Mouse (Mus musculus) CH12.LX (cell line): ENCODE measurements around the gene Grk3. TPM values are rescaled to one million over a fixed set of nuclear protein-coding genes. Genes with fewer than 3 reads are reported as not detected.

Experiments
- DNase-seq: peaks from one replicate; pipeline ENCODE4 v3.0.0-alpha.2; 2013; ENCODE audit errors: extremely low read depth
- H3K27ac ChIP-seq: 2 replicates; pipeline ENCODE4 v1.5.1; 2012; ENCODE audit warnings: low read depth, mild to moderate bottlenecking, control low read depth, moderate library complexity; ENCODE audit not compliant: insufficient read depth
- H3K27me3 ChIP-seq: replicated peaks from 2 replicates; pipeline ENCODE3; 2012; ENCODE audit warnings: inconsistent platforms
- H3K36me3 ChIP-seq, 2 experiments: replicated peaks in 1 of 2; 2 replicates each; pipeline versions ENCODE3 to v1.6.1; 2012; ENCODE audit warnings: inconsistent platforms in 1 of 2, low read length in 1 of 2, mild to moderate bottlenecking in 1 of 2, mixed read lengths in 1 of 2, moderate library complexity in 1 of 2; ENCODE audit not compliant: control insufficient read depth in 1 of 2, insufficient read depth in 1 of 2
- H3K4me1 ChIP-seq, 2 experiments: 2 replicates each; pipeline ENCODE4 v1.6.1; 2012; ENCODE audit warnings: inconsistent platforms in 1 of 2, moderate library complexity in 1 of 2; ENCODE audit not compliant: insufficient read depth in 2 of 2, control insufficient read depth in 1 of 2
- H3K4me2 ChIP-seq: 2 replicates; pipeline ENCODE4 v1.6.1; 2012; ENCODE audit warnings: low read depth, mild to moderate bottlenecking, control low read depth; ENCODE audit not compliant: poor library complexity, insufficient read depth, severe bottlenecking
- H3K4me3 ChIP-seq, 3 experiments: fragments of 150-350 bp in 1 of 3; sonication (generic) in 1 of 3; replicated peaks in 1 of 3; 2 replicates each; pipeline versions ENCODE3 to v1.5.1; 2011 to 2012; ENCODE audit warnings: low read depth in 2 of 3, low read length in 2 of 3, mild to moderate bottlenecking in 2 of 3, moderate library complexity in 2 of 3, control low read depth in 1 of 3, improper control_type of control experiment in 1 of 3, inconsistent platforms in 1 of 3, mixed read lengths in 1 of 3; ENCODE audit not compliant: poor library complexity in 1 of 3
- H3K79me2 ChIP-seq: replicated peaks from 2 replicates; pipeline ENCODE4 v1.6.1; 2012; ENCODE audit warnings: mild to moderate bottlenecking, moderate library complexity; ENCODE audit not compliant: control insufficient read depth, poor library complexity, insufficient read depth, severe bottlenecking; ENCODE audit errors: extremely low read depth
- H3K9ac ChIP-seq: 2 replicates; pipeline ENCODE4 v1.6.1; 2012; ENCODE audit warnings: low read depth, mild to moderate bottlenecking, control low read depth, moderate library complexity; ENCODE audit not compliant: insufficient read depth
- H3K9me3 ChIP-seq: replicated peaks from 2 replicates; pipeline ENCODE3; 2012; ENCODE audit warnings: low read length, inconsistent platforms, mixed read lengths
- BHLHE40 ChIP-seq: IDR thresholded peaks from 2 replicates; pipeline ENCODE4 v1.6.1; 2011; ENCODE audit warnings: mild to moderate bottlenecking, low read depth, low read length, improper control_type of control experiment
- CTCF ChIP-seq, 2 experiments: IDR thresholded peaks in 1 of 2; conservative IDR thresholded peaks in 1 of 2; 2 replicates each; pipeline ENCODE4 v1.5.1; 2011 to 2012; ENCODE audit warnings: low read depth in 2 of 2, low read length in 2 of 2, improper control_type of control experiment in 1 of 2, inconsistent platforms in 1 of 2, mild to moderate bottlenecking in 1 of 2, moderate library complexity in 1 of 2
- ELF1 ChIP-seq: IDR thresholded peaks from 2 replicates; pipeline ENCODE4 v1.6.1; 2014; ENCODE audit warnings: low read depth, mild to moderate bottlenecking, inconsistent platforms, low read length, improper control_type of control experiment
- EP300 ChIP-seq: IDR thresholded peaks from 2 replicates; pipeline ENCODE4 v1.6.1; 2011; ENCODE audit warnings: low read length, improper control_type of control experiment
- GABPA ChIP-seq: IDR thresholded peaks from 2 replicates; pipeline ENCODE4 v1.6.1; 2012; ENCODE audit warnings: low read depth, low read length, improper control_type of control experiment, inconsistent platforms; ENCODE audit not compliant: insufficient replicate concordance
- HCFC1 ChIP-seq: IDR thresholded peaks from 2 replicates; pipeline ENCODE4 v1.6.1; 2012; ENCODE audit warnings: low read depth, mild to moderate bottlenecking, inconsistent platforms, low read length, improper control_type of control experiment
- IRF4 ChIP-seq: IDR thresholded peaks from 2 replicates; pipeline ENCODE4 v1.6.1; 2014; ENCODE audit warnings: low read depth, mild to moderate bottlenecking, inconsistent platforms, low read length, improper control_type of control experiment
- JUND ChIP-seq: conservative IDR thresholded peaks from 2 replicates; pipeline ENCODE4 v1.6.1; 2011; ENCODE audit warnings: low read depth, low read length, improper control_type of control experiment
- KAT2A ChIP-seq: IDR thresholded peaks from 2 replicates; pipeline ENCODE4 v1.6.1; 2012; ENCODE audit warnings: low read length, improper control_type of control experiment, inconsistent platforms; ENCODE audit not compliant: insufficient replicate concordance
- MAFK ChIP-seq: IDR thresholded peaks from 2 replicates; pipeline ENCODE4 v1.6.1; 2011; ENCODE audit warnings: low read length, improper control_type of control experiment; ENCODE audit not compliant: insufficient replicate concordance
- MAX ChIP-seq: IDR thresholded peaks from 2 replicates; pipeline ENCODE4 v1.6.1; 2011; ENCODE audit warnings: low read length, improper control_type of control experiment
- MAZ ChIP-seq: IDR thresholded peaks from 2 replicates; pipeline ENCODE4 v1.6.1; 2012; ENCODE audit warnings: low read depth, mild to moderate bottlenecking, inconsistent platforms, low read length, improper control_type of control experiment, moderate library complexity
- MEF2A ChIP-seq: IDR thresholded peaks from 2 replicates; pipeline ENCODE4 v1.6.1; 2014; ENCODE audit warnings: low read depth, mild to moderate bottlenecking, inconsistent platforms, low read length, improper control_type of control experiment, borderline replicate concordance
- NELFE ChIP-seq: IDR thresholded peaks from 2 replicates; pipeline ENCODE4 v1.6.1; 2011; ENCODE audit warnings: low read depth, low read length, improper control_type of control experiment
- NRF1 ChIP-seq: IDR thresholded peaks from 2 replicates; pipeline ENCODE4 v1.6.1; 2014; ENCODE audit warnings: low read depth, mild to moderate bottlenecking, inconsistent platforms, low read length, improper control_type of control experiment, moderate library complexity
- RAD21 ChIP-seq: IDR thresholded peaks from 2 replicates; pipeline ENCODE4 v1.6.1; 2011; ENCODE audit warnings: low read depth, mild to moderate bottlenecking, low read length, improper control_type of control experiment, moderate library complexity
- RCOR1 ChIP-seq: conservative IDR thresholded peaks from 2 replicates; pipeline ENCODE4 v1.6.1; 2012; ENCODE audit warnings: low read depth, mild to moderate bottlenecking, inconsistent platforms, low read length, improper control_type of control experiment
- TCF12 ChIP-seq: IDR thresholded peaks from 2 replicates; pipeline ENCODE4 v1.6.1; 2014; ENCODE audit warnings: low read depth, mild to moderate bottlenecking, inconsistent platforms, low read length, improper control_type of control experiment
- UBTF ChIP-seq: IDR thresholded peaks from 2 replicates; pipeline ENCODE4 v1.6.1; 2012; ENCODE audit warnings: low read depth, mild to moderate bottlenecking, inconsistent platforms, low read length, improper control_type of control experiment, moderate library complexity
- USF1 ChIP-seq: IDR thresholded peaks from 2 replicates; pipeline ENCODE4 v1.6.1; 2014; ENCODE audit warnings: low read depth, mild to moderate bottlenecking, inconsistent platforms, low read length, improper control_type of control experiment
- USF2 ChIP-seq: conservative IDR thresholded peaks from 2 replicates; pipeline ENCODE4 v1.6.1; 2011; ENCODE audit warnings: low read depth, low read length, improper control_type of control experiment
- dilution Hi-C: fragments of 300-500 bp; cut with MboI; formaldehyde crosslinking; loops from 2 replicates; pipeline ENCODE4 v1.14.3; 2020; ENCODE audit warnings: low sequenced_read_pairs; ENCODE audit not compliant: extremely low pct_unique_long_range_greater_than_20kb, extremely low pct_ligation_motif_present
- in situ Hi-C: fragments of 300-500 bp; cut with MboI; formaldehyde crosslinking; loops from 3 replicates; pipeline ENCODE4 v1.14.3; 2019; ENCODE audit warnings: low sequenced_read_pairs, low pct_ligation_motif_present, low pct_unique_long_range_greater_than_20kb, mixed read lengths
- polyA plus RNA-seq: library from polyadenylated mRNA; unstranded; fragments of >175 nt; gene quantifications from 2 replicates; pipeline ENCODE4 v1.2.1, GENCODE M21; 2012; ENCODE audit warnings: low read depth; ENCODE audit not compliant: insufficient read length
- total RNA-seq, 2 experiments: library from RNA; depleted of rRNA; stranded (reverse); fragments of 300-350 nt in 1 of 2; fragments of >200 nt in 1 of 2; gene quantifications; 2 replicates each; pipeline ENCODE4 v1.2.3; 2012 to 2014

The Grk3 gene
- total and polyA plus RNA-seq, 3 experiments, result not detected

DNA sequence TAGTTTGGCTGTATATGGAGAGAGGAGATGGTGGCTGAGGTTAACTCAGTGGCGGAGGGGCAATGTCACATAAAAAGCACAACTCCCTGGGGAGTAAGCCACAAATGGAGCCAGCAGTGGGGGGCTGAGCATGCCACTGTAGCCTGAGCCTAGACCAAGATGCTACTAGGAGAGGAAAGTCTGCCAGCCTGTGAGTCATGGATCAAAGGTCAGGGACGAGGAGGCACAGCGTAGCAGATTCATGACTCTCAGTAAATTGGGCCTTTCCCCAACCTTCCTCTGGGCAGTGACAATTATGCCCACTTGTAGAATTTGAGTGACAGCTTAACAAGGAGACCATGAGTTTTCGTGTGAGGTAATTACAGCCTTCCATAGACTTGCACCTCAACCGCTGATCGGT lies 33.7 kb downstream of the Grk3 start:
- in situ Hi-C loops (no loop called here), dilution Hi-C loops (no loop called here)
- no peak overlapping the region for H3K27ac ChIP-seq
- no peak for DNase-seq
- no peaks in the 10 kb centered on the region for H3K79me2 ChIP-seq
- H3K36me3 ChIP-seq, result no peaks in the 10 kb centered on the region
- H3K4me1 ChIP-seq, result no peaks in the 10 kb centered on the region
- H3K4me3 ChIP-seq, result no peak overlapping the region
- TF ChIP-seq RCOR1, result no peak
- no peak for TF ChIP-seq NRF1
- no peak for TF ChIP-seq ELF1
- no peak for TF ChIP-seq BHLHE40
- no peak for TF ChIP-seq IRF4
- no peak for TF ChIP-seq KAT2A
- no peak for TF ChIP-seq MAZ
- no peak for TF ChIP-seq EP300
- TF ChIP-seq GABPA, result no peak
- no peak for TF ChIP-seq USF1
- TF ChIP-seq MAX, result no peak
- no peak for TF ChIP-seq CTCF (conservative IDR thresholded peaks at IDR 0.05 in 1 of 2, IDR thresholded peaks at IDR 0.05 in 1 of 2; ENCODE audit: low read depth in 2 of 2, low read length in 2 of 2)
- no peak for TF ChIP-seq MEF2A
- no peaks in the 10 kb centered on the region for H3K27me3 ChIP-seq
- H3K4me2 ChIP-seq, result no peak overlapping the region
- H3K9ac ChIP-seq, result no peak overlapping the region
- H3K9me3 ChIP-seq, result peaks cover 85% of the 10 kb centered on the region

DNA sequence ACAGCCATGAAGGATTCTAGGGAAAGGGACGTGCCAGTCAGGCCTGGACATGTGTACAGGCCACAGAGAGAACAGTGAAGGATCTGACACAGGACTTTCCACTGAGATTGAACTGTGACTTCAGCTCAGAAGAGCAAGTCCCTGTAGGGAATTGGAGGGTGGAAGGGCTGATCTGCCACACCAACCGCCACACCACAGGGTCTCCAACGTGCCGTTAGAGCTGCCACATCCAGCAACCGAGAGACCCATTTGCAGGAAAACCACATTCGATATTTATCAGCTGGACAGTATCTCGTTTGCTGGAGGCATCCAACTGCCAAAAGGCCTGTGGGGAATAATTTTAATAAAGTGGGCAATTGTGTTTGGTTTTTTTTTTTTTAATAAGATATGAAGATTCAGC lies 35.9 kb downstream of the Grk3 start:
- no peak for DNase-seq
- Histone ChIP-seq H3K4me3 (no peak overlapping the region), H3K36me3 (no peaks in the 10 kb centered on the region), H3K27ac (no peak overlapping the region), H3K9ac (no peak overlapping the region), H3K4me2 (no peak overlapping the region), H3K9me3 (peaks cover 84% of the 10 kb centered on the region), H3K79me2 (no peaks in the 10 kb centered on the region), H3K27me3 (no peaks in the 10 kb centered on the region), H3K4me1 (no peaks in the 10 kb centered on the region)
- dilution Hi-C loops, result no loop called here
- no peak for TF ChIP-seq MAX
- no peak for TF ChIP-seq TCF12
- TF ChIP-seq CTCF (conservative IDR thresholded peaks at IDR 0.05 in 1 of 2, IDR thresholded peaks at IDR 0.05 in 1 of 2; ENCODE audit: low read depth in 2 of 2, low read length in 2 of 2), result no peak
- no peak for TF ChIP-seq NRF1
- no peak for TF ChIP-seq NELFE
- TF ChIP-seq UBTF, result no peak
- TF ChIP-seq RAD21, result no peak
- no peak for TF ChIP-seq JUND
- no peak for TF ChIP-seq KAT2A
- no peak for TF ChIP-seq MAFK
- TF ChIP-seq USF1, result no peak
- TF ChIP-seq BHLHE40, result no peak
- TF ChIP-seq HCFC1, result no peak
- no peak for TF ChIP-seq USF2
- in situ Hi-C loops, result no loop called here
